Mouse (Mus musculus): ENCODE data around the gene Kpna7.

Gene Kpna7

DNA sequence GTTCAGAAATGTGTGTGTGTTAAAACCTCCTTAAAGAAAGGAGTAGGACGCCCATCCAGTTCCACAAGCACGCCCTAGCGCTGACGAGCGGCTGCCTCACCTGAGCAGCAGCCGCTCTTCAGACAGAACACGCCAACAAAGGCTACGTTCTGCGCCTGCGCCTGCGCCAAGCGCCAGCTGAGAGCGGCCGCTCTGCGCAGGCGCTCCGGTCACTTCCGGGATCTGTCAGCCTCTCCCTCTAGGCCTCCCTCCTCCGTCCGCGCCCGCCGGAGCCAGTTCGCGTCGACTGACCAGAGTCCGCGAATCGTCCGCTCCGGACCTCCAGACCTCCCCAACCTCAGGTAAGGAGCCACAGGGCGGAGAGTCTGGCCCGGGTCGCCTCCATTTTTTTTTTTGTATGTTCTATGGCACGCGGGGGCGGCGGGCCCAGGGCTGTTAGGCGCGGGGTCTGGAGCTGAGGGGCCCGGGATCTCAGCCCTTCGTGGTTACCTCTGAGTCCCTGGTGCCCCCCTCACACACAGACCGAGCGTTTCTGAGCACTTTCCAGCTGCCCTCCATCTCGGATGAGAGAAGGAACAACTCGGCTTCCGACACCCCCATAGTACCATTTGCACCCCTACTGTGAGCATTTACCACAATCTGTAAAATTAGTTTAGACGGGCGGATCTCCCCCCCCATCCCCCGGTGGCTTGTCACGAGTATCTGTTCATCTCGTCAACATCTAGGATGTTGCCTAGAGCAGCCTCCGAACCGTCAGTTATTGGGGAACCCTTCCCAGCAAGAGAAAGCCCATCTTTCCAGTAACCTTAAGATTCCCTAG, at the start of gene Kpna7, which contains the start of gene Arpc1a:
TSS of gene Kpna7 (minus strand) at position 399 of the 820 bp plus-strand sequence.
TSS of gene Arpc1a (plus strand) at position 199 of the 820 bp plus-strand sequence.
- POLR2A ChIA-PET, result interaction anchor here in 3 of 4 experiments (0.5 to 4.0 kb wide), 24 partner anchors 8 to 1751 kb away, joined by 3 to 31 read pairs (median 4); partner anchors contain the start of genes Arpc1b (in 2 of the 3), Zfp655 (in 2 of the 3) and Zkscan5 (in 1 of the 3)
- CTCF ChIA-PET, result interaction anchor here in 3 of 4 experiments (0.6 to 1.3 kb wide), 6 partner anchors 9 to 95 kb away, joined by 3 to 8 read pairs (median 4); no protein-coding TSS in a partner anchor

DNA sequence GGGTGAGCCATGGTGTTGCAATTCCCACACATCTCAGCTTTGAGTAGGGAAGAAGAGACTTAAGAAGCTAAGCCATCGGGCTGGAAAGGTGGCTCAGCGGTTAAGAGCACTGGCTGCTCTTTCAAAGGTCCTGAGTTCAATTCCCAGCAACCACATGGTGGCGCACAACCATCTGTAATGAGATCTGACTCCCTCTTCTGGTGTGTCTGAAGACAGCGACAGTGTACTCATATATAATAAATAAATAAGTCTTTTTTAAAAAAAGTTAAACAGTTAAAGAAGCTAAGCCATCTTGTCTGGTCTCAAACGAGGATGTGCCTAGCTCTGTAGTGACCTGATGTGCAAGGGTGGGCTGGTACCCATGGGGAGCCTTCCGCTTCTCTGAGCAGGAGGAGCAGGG, 49.4 kb upstream of the Kpna7 start:
- ChIA-PET POLR2A (interaction anchor here (0.7 to 17.1 kb wide), 27 partner anchors 8 to 98 kb away, joined by 3 to 244 read pairs (median 4); partner anchors contain the start of genes Arpc1b (in 3 of the 4), Cpsf4 (in 2 of the 4), Ptcd1 (in 2 of the 4) and Zkscan5 (in 2 of the 4)), CTCF (interaction anchor here in 3 of 4 experiments (0.6 to 2.0 kb wide), 15 partner anchors 8 to 71 kb away, joined by 3 to 8 read pairs (median 3); partner anchors contain the start of genes Arpc1b (in 1 of the 3), Cpsf4 (in 1 of the 3), Ptcd1 (in 1 of the 3) and Zkscan5 (in 1 of the 3))

DNA sequence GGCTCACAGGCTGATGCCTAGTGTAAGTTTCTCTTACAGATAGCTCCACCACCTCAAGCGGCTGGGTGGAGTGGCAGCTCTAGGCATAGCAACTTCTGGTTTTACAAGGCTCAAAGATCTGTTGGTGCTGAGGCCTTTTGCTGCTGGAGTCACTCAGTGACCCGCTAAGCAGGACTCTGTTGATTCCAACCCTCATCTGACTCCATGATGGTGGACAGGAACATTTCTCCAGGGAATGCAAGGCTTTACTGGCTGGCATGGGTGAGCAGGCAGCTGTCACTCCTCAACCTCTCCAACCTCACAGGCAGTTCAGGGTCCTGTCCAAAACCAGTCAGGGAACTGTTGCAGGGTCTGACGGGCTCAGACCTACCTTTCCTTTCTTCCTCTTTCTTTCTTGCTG, 47.2 kb upstream of the Kpna7 start:
- ChIA-PET POLR2A (interaction anchor here in 2 of 4 experiments (0.6 to 17.1 kb wide), 10 partner anchors 9 to 103 kb away, joined by 3 to 244 read pairs (median 4); partner anchors contain the start of genes Bud31 (in 1 of the 2), Cpsf4 (in 1 of the 2), Pdap1 (in 1 of the 2) and Ptcd1 (in 1 of the 2)), CTCF (no interaction called here)

DNA sequence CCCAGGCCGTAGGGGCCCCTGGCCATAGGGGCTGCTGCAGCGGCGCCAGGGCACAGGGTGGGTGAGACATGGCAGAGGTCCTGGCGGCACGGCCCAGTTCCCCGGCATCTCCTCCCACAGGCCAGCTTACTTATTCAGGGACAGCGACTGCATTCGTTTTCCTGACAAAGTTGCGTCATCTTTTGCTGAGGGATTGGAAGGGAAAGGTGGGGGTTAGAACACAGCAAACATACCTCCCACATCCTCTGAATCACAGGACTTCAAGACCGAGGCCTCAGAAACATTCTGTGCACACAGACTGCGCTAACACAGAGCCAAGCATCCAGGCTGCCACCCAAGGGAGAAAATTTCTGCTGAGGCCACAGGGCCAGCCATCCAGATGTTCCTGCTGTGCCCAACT, 46.4 kb upstream of the Kpna7 start:
- ChIA-PET POLR2A (interaction anchor here in 3 of 4 experiments (0.5 to 17.1 kb wide), 11 partner anchors 8 to 574 kb away, joined by 3 to 244 read pairs (median 3); partner anchors contain the start of genes Arpc1b (in 1 of the 3), Bud31 (in 1 of the 3), Cpsf4 (in 1 of the 3) and Pdap1 (in 1 of the 3)), CTCF (no interaction called here)

DNA sequence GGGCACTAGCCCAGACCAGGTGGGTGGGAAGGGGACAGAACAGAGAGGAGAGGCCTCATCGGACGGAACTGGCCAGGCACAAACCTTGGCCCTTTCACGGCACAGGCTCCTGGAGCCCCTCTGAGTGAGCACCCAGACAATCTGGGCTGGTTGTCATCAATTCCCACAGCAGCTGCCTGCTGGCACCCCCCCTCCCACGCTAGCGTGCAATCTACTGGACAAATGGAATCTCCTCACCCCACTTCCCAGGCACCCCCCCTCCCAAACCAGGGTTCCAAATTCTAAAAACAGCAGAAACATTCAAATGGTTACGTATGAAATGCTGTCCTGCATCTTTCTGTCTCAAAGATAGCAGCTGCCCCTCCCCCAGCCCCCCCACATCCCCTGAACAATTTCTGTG, 45.9 kb upstream of the Kpna7 start:
- POLR2A ChIA-PET, result interaction anchor here in 3 of 4 experiments (0.5 to 17.1 kb wide), 9 partner anchors 8 to 573 kb away, joined by 3 to 244 read pairs (median 4); partner anchors contain the start of genes Arpc1b (in 1 of the 3), Bud31 (in 1 of the 3), Cpsf4 (in 1 of the 3) and Pdap1 (in 1 of the 3)
- CTCF ChIA-PET, result interaction anchor here in 1 of 4 experiments (0.6 kb wide), 1 partner anchor 11 kb away, joined by 4 read pairs; no protein-coding TSS in a partner anchor

DNA sequence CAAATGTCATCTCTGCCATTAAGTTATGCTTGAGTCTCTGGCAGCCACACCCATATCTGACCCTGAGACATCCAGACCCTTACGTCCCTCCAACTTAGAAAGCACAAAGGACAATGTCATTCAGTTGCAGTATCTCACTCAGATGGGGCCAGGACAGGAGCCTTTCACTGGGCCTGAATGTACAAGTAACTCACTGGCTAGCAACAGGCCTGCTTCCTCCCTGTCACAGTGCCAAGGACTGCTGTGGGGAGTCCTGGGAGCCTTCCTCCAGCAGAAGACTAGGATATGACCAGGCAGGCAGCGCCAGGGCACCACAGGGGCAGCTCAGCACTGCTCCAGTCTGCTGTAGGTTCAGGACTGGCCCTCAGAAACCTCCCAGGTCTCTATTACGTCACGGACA, 45.3 kb upstream of the Kpna7 start:
- CTCF ChIA-PET, result interaction anchor here in 1 of 4 experiments (0.6 kb wide), 1 partner anchor 10 kb away, joined by 4 read pairs; no protein-coding TSS in a partner anchor
- POLR2A ChIA-PET, result interaction anchor here in 3 of 4 experiments (1.0 to 17.1 kb wide), 9 partner anchors 9 to 75 kb away, joined by 3 to 244 read pairs (median 3); partner anchors contain the start of genes Arpc1b (in 1 of the 3), Bud31 (in 1 of the 3), Cpsf4 (in 1 of the 3) and Pdap1 (in 1 of the 3)

DNA sequence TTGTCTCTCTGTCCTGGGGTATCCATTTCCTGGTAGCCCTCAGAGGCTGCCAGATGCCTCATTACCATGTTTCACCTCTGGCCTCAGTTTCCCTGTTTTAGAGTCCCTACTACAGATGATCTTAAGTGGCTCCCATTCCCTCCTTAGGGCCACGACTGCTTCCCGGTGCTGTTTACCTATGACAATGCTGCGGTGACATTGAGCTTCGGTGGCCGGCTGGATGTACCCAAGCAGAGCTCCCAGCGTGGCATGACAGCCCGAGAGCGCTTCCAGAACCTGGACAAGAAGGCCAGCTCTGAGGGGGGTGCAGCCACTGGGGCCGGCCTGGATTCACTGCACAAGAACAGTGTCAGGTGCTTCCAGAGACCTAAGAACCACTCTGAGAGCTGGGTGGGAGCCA, 42.8 kb upstream of the Kpna7 start:
- CTCF ChIA-PET, result interaction anchor here in 2 of 4 experiments (1.2 to 1.6 kb wide), 2 partner anchors 10 kb away, joined by 4 to 8 read pairs; no protein-coding TSS in a partner anchor
- POLR2A ChIA-PET, result interaction anchor here in 3 of 4 experiments (0.7 to 17.1 kb wide), 12 partner anchors 9 to 106 kb away, joined by 3 to 244 read pairs (median 4); partner anchors contain the start of genes Arpc1a (in 1 of the 3), Arpc1b (in 1 of the 3), Bud31 (in 1 of the 3) and Cpsf4 (in 1 of the 3)

DNA sequence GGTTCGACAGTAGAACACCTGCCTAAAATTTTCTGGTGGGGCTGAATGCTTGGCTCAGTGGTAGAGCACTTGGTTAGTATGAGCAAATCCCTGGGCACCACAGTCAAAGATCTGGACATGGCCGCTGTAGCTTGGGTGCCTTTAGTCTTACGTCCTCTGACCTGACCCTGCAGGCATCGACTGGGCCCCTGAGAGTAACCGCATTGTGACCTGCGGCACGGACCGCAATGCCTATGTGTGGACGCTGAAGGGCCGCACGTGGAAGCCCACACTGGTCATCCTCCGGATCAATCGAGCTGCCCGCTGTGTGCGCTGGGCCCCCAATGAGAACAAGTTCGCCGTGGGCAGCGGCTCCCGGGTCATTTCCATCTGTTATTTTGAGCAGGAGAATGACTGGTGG, 39.6 kb upstream of the Kpna7 start:
- ChIA-PET POLR2A (interaction anchor here in 3 of 4 experiments (0.9 to 17.1 kb wide), 8 partner anchors 9 to 81 kb away, joined by 3 to 244 read pairs (median 8); partner anchors contain the start of genes Arpc1b (in 1 of the 3), Bud31 (in 1 of the 3), Pdap1 (in 1 of the 3) and Zkscan5 (in 1 of the 3)), CTCF (interaction anchor here in 2 of 4 experiments (0.6 to 0.7 kb wide), 2 partner anchors 10 to 122 kb away, joined by 3 read pairs; no protein-coding TSS in a partner anchor)

DNA sequence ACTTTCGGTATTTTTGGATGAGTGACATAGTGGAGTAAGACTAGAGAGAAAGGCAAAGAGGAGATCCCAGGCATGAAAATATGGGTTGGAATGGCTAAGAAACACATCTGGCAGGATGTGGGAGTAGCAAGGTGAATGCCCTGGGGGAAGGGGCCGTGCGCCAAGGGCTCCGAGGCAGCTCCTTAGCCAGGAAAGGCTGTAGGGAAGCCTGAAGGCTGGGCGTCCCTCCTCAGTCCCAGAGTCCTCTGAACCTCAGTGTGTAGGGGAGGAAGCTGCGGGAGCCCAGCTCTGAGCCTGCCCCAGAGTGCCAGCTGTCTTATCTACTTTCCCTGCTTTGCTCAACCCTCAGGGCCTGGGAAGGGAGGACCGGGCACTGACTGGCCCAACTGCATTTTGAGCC, 37.1 kb upstream of the Kpna7 start:
- POLR2A ChIA-PET, result interaction anchor here in 3 of 4 experiments (0.6 to 17.1 kb wide), 14 partner anchors 8 to 600 kb away, joined by 3 to 244 read pairs (median 5); partner anchors contain the start of genes Zkscan5 (in 2 of the 3), Arpc1b (in 1 of the 3), Bud31 (in 1 of the 3) and Pdap1 (in 1 of the 3)
- CTCF ChIA-PET, result interaction anchor here in 3 of 4 experiments (1.1 to 1.6 kb wide), 3 partner anchors 12 to 16 kb away, joined by 3 to 8 read pairs (median 4); no protein-coding TSS in a partner anchor

DNA sequence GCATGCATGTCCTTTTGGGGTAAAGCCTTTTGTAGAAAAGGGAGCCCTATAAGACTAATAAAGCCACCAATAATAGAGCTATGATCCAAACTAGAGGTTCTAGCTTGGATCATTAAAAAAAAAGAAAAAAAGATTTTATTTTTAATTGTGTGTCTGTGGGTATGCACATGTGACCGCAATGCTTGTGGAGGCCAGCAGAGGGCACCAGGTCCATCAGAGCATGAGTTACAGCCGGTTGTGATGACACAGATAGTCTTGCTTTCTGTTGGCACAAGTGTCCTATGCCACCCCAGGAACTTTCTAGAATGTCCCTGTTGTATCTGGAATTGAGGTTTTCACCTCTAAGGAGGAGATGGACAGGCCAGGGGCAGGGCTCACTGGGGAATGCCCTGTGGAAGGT, 35.6 kb upstream of the Kpna7 start:
- CTCF ChIA-PET, result interaction anchor here (0.6 to 1.6 kb wide), 12 partner anchors 10 to 1273 kb away, joined by 3 to 5 read pairs (median 3); no protein-coding TSS in a partner anchor
- POLR2A ChIA-PET, result interaction anchor here (0.6 to 17.1 kb wide), 15 partner anchors 9 to 288 kb away, joined by 3 to 244 read pairs (median 3); partner anchors contain the start of genes Arpc1a (in 1 of the 4), Bud31 (in 1 of the 4), Cpsf4 (in 1 of the 4) and Kpna7 (in 1 of the 4)

DNA sequence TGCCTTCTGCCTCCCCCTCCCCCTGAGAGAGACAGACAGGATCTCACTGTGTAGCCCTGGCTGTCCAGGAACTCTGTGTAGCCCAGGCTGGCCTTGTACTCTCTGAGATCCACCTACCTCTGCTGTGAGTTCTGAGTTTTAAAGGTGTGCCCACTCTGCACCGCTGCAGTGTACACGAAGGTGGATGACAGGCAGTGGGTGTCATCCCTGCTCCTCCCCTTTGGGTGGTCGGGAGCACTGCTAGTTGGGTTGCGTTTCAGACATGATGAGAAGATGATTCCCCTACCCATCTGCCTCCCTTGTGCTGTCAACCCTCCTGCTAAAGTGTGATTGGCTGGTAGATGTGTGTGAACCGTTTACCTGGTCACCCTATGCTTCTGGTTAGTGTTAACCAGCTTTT, 34.6 kb upstream of the Kpna7 start:
- ChIA-PET POLR2A (interaction anchor here in 3 of 4 experiments (0.6 to 17.1 kb wide), 8 partner anchors 10 to 131 kb away, joined by 3 to 244 read pairs (median 4); partner anchors contain the start of genes Bud31 (in 1 of the 3), Cpsf4 (in 1 of the 3), Pdap1 (in 1 of the 3) and Ptcd1 (in 1 of the 3)), CTCF (interaction anchor here in 1 of 4 experiments (1.5 kb wide), 1 partner anchor 72 kb away, joined by 3 read pairs; no protein-coding TSS in a partner anchor)

DNA sequence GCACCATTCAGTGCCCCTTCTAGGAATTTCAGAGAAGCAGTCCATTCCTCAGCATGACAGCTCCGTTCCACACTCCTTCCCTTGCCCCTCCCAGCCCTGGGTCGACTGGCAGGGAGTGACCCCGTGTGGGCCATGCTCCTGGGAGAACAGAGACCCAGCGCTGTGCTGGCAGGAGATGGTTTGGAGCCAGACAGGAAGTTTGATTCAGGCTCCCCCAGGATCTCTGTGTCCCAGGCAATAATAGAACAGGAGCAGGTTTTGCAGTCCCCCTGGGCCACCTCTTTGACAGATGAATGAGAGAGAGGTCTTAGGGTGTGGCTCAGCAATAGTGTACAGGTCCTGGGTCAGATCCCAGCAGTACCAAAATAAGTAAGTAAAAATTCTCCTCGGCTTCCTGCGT, 34.2 kb upstream of the Kpna7 start:
- ChIA-PET POLR2A (interaction anchor here in 2 of 4 experiments (0.8 to 17.1 kb wide), 9 partner anchors 9 to 121 kb away, joined by 3 to 244 read pairs (median 6); partner anchors contain the start of genes Bud31 (in 1 of the 2), Cpsf4 (in 1 of the 2), Pdap1 (in 1 of the 2) and Ptcd1 (in 1 of the 2)), CTCF (interaction anchor here in 2 of 4 experiments (1.1 to 1.5 kb wide), 2 partner anchors 35 to 72 kb away, joined by 3 to 4 read pairs; no protein-coding TSS in a partner anchor)

DNA sequence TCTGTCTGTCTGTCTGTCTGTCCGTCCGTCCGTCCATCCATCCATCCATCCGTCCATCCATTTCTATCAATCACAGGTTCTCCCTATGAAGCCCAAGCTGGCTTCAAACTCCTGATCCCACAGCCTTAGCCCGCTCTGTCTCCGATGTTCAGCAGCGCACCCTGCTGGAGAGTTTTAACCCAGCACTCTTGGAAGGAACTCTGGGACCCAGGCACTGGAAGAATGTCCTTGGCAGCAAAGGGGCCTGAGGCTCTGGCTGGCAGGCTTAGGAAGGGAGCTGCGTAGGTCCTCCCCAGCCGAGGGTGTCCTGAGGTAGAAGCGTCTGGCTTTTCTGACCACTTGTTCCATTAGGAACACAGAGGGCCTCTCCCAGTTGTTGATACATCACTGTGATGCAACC, 33.1 kb upstream of the Kpna7 start:
- CTCF ChIA-PET, result interaction anchor here (0.5 to 1.6 kb wide), 25 partner anchors 8 to 320 kb away, joined by 3 to 10 read pairs (median 3); partner anchors contain the start of genes Cpsf4 (in 1 of the 4), Ptcd1 (in 1 of the 4) and Zkscan5 (in 1 of the 4)

DNA sequence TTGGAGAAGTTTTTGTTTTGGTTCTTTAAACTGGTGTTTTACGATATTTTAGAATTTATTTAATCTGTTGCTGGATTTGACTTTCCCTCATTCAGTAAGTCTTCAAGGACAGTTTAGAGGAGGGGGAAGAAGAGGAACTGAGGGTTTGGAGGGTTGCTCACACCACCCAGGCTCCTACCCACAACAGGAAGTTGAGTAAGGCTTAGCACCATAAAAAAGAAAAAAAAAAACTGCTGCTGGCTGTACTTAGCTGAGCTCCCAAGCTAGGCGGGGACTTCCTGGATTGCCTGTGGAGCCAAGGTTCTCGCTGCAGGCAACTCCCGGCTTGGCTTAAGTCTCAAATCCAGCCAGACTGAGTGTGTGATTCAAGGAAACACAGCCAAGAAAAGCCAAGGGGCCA, 32.5 kb upstream of the Kpna7 start:
- ChIA-PET CTCF (interaction anchor here (0.5 to 1.6 kb wide), 21 partner anchors 9 to 683 kb away, joined by 3 to 10 read pairs (median 4); partner anchors contain the start of genes Cpsf4 (in 1 of the 4), Ptcd1 (in 1 of the 4) and Zkscan5 (in 1 of the 4)), POLR2A (interaction anchor here in 3 of 4 experiments (0.6 to 4.2 kb wide), 19 partner anchors 9 to 499 kb away, joined by 3 to 30 read pairs (median 4); partner anchors contain the start of genes Cpsf4 (in 2 of the 3), Ptcd1 (in 2 of the 3) and Zkscan5 (in 2 of the 3))

More for the DNA sequence above, 33.1 kb upstream of the Kpna7 start:
- POLR2A ChIA-PET, result interaction anchor here in 3 of 4 experiments (0.6 to 4.2 kb wide), 20 partner anchors 8 to 129 kb away, joined by 3 to 25 read pairs (median 4); partner anchors contain the start of genes Cpsf4 (in 2 of the 3), Ptcd1 (in 2 of the 3) and Zkscan5 (in 2 of the 3)

DNA sequence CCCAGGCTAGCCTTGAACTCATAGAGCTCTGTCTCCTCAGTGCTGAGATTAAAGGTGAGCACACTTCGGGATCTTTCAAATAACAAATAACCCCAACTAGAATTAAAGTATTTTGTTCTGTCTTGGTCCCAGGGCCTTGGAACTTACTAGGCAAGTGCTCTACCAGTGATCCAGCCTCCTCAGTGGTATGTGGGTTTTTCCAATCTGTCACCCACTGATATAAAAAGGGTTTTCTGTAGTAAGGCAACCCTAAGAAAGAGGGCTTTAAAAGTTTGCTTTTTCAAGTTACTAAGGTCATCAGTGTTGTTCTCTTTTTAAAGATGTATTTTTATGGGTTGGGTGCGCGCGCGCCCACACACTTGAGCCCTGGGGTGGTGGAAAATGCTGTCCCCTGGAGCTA, 31.9 kb upstream of the Kpna7 start:
- POLR2A ChIA-PET, result interaction anchor here in 3 of 4 experiments (0.6 to 7.7 kb wide), 16 partner anchors 9 to 498 kb away, joined by 3 to 74 read pairs (median 6); partner anchors contain the start of genes Arpc1a (in 1 of the 3), Kpna7 (in 1 of the 3), Zkscan5 (in 1 of the 3) and Zscan25 (in 1 of the 3)

More for the DNA sequence above, 31.9 kb upstream of the Kpna7 start:
- CTCF ChIA-PET, result interaction anchor here (1.0 to 1.6 kb wide), 4 partner anchors 10 to 98 kb away, joined by 3 to 8 read pairs (median 5); no protein-coding TSS in a partner anchor
